Mouse (Mus musculus) MEL (cell line): ENCODE data around the gene D6Ertd527e. TPM values are rescaled to one million over a fixed set of nuclear protein-coding genes. Genes with fewer than 3 reads are reported as not detected.

Source experiments
- DNase-seq: peaks from one replicate; pipeline ENCODE4 v3.0.0; 2011; ENCODE audit warnings: low read depth, low spot score
- H3K27ac ChIP-seq: 2 replicates; pipeline ENCODE4 v1.5.1; 2012; ENCODE audit warnings: low read depth, mild to moderate bottlenecking, control low read depth, low read length, moderate library complexity; ENCODE audit not compliant: control insufficient read depth
- H3K27me3 ChIP-seq, 2 experiments: fragments of 150-350 bp in 1 of 2; sonication (generic) in 1 of 2; 2 replicates each; pipeline ENCODE4 v1.6.1; 2012; ENCODE audit warnings: low read length in 2 of 2, mild to moderate bottlenecking in 2 of 2, improper control_type of control experiment in 1 of 2, moderate library complexity in 1 of 2; ENCODE audit not compliant: insufficient read depth in 2 of 2, control insufficient read depth in 1 of 2
- H3K36me3 ChIP-seq, 2 experiments: 2 replicates each; pipeline ENCODE4 v1.6.1; 2012 to 2014; ENCODE audit warnings: low read length in 2 of 2, improper control_type of control experiment in 1 of 2, inconsistent platforms in 1 of 2, mild to moderate bottlenecking in 1 of 2; ENCODE audit not compliant: insufficient read depth in 2 of 2, control insufficient read depth in 1 of 2
- H3K4me1 ChIP-seq, 2 experiments: fragments of 150-350 bp in 1 of 2; sonication (generic) in 1 of 2; 2 replicates each; pipeline ENCODE4 v1.6.1; 2012; ENCODE audit warnings: low read length in 2 of 2, improper control_type of control experiment in 1 of 2, mild to moderate bottlenecking in 1 of 2; ENCODE audit not compliant: insufficient read depth in 2 of 2, control insufficient read depth in 1 of 2
- H3K4me3 ChIP-seq, 2 experiments: fragments of 150-350 bp in 1 of 2; sonication (generic) in 1 of 2; 2 replicates each; pipeline ENCODE4 v1.5.1; 2012; ENCODE audit warnings: low read depth in 2 of 2, low read length in 2 of 2, mild to moderate bottlenecking in 2 of 2, moderate library complexity in 2 of 2, control low read depth in 1 of 2, improper control_type of control experiment in 1 of 2; ENCODE audit not compliant: control insufficient read depth in 1 of 2, insufficient read depth in 1 of 2
- H3K79me2 ChIP-seq: 2 replicates; pipeline ENCODE4 v1.6.1; 2012; ENCODE audit warnings: mild to moderate bottlenecking, low read length, moderate library complexity; ENCODE audit not compliant: control insufficient read depth, poor library complexity, insufficient read depth
- H3K9ac ChIP-seq: 2 replicates; pipeline ENCODE4 v1.6.1; 2012; ENCODE audit warnings: low read depth, mild to moderate bottlenecking, control low read depth, low read length, moderate library complexity; ENCODE audit not compliant: control insufficient read depth, poor library complexity, severe bottlenecking
- H3K9me3 ChIP-seq: fragments of 150-350 bp; sonication (generic); replicated peaks from 2 replicates; pipeline ENCODE4 v1.6.1; 2012; ENCODE audit warnings: mild to moderate bottlenecking, low read length, improper control_type of control experiment, moderate library complexity; ENCODE audit not compliant: insufficient read depth
- BHLHE40 ChIP-seq: IDR thresholded peaks from 2 replicates; pipeline ENCODE4 v1.6.1; 2012; ENCODE audit warnings: low read depth, mild to moderate bottlenecking, inconsistent platforms, low read length, improper control_type of control experiment, borderline replicate concordance
- CHD1 ChIP-seq: IDR thresholded peaks from 2 replicates; pipeline ENCODE4 v1.6.1; 2012; ENCODE audit warnings: low read depth, mild to moderate bottlenecking, inconsistent platforms, low read length, improper control_type of control experiment
- CTCF ChIP-seq, 3 experiments: IDR thresholded peaks in 2 of 3; conservative IDR thresholded peaks in 1 of 3; 2 replicates each; pipeline ENCODE4 v1.5.1; 2011 to 2012; ENCODE audit warnings: low read length in 3 of 3, low read depth in 2 of 3, mild to moderate bottlenecking in 2 of 3, improper control_type of control experiment in 1 of 3, inconsistent platforms in 1 of 3, mixed read lengths in 1 of 3, moderate library complexity in 1 of 3; ENCODE audit not compliant: control insufficient read depth in 1 of 3, insufficient read depth in 1 of 3, poor library complexity in 1 of 3, severe bottlenecking in 1 of 3
- E2F4 ChIP-seq: IDR thresholded peaks from 2 replicates; pipeline ENCODE4 v1.6.1; 2011; ENCODE audit warnings: low read depth, low read length, improper control_type of control experiment, borderline replicate concordance
- ELF1 ChIP-seq: IDR thresholded peaks from 2 replicates; pipeline ENCODE4 v1.6.1; 2014; ENCODE audit warnings: low read depth, mild to moderate bottlenecking, inconsistent platforms, low read length, improper control_type of control experiment, moderate library complexity
- EP300 ChIP-seq, 2 experiments: IDR thresholded peaks; 2 replicates each; pipeline ENCODE4 v1.6.1; 2011; ENCODE audit warnings: improper control_type of control experiment in 2 of 2, low read length in 2 of 2, low read depth in 1 of 2, mild to moderate bottlenecking in 1 of 2
- ETS1 ChIP-seq: IDR thresholded peaks from 2 replicates; pipeline ENCODE4 v1.6.1; 2012; ENCODE audit warnings: low read depth, mild to moderate bottlenecking, inconsistent platforms, low read length, improper control_type of control experiment, moderate library complexity
- GABPA ChIP-seq: IDR thresholded peaks from 2 replicates; pipeline ENCODE4 v1.6.1; 2012; ENCODE audit warnings: low read depth, mild to moderate bottlenecking, inconsistent platforms, low read length, improper control_type of control experiment, moderate library complexity
- HCFC1 ChIP-seq: IDR thresholded peaks from 2 replicates; pipeline ENCODE4 v1.6.1; 2012; ENCODE audit warnings: low read depth, mild to moderate bottlenecking, inconsistent platforms, low read length, improper control_type of control experiment, moderate library complexity
- JUND ChIP-seq: IDR thresholded peaks from 2 replicates; pipeline ENCODE4 v1.6.1; 2011; ENCODE audit warnings: low read depth, mild to moderate bottlenecking, improper control_type of control experiment, low read length
- MAFK ChIP-seq: IDR thresholded peaks from 2 replicates; pipeline ENCODE4 v1.6.1; 2011; ENCODE audit warnings: low read depth, mild to moderate bottlenecking, low read length, improper control_type of control experiment, borderline replicate concordance
- MAX ChIP-seq: IDR thresholded peaks from 2 replicates; pipeline ENCODE4 v1.6.1; 2011; ENCODE audit warnings: low read length, improper control_type of control experiment
- MAZ ChIP-seq: IDR thresholded peaks from 2 replicates; pipeline ENCODE4 v1.6.1; 2012; ENCODE audit warnings: low read depth, mild to moderate bottlenecking, inconsistent platforms, low read length, improper control_type of control experiment
- MYB ChIP-seq: IDR thresholded peaks from 2 replicates; pipeline ENCODE4 v1.6.1; 2011; ENCODE audit warnings: mild to moderate bottlenecking, low read depth, low read length, improper control_type of control experiment
- MYC ChIP-seq: IDR thresholded peaks from 2 replicates; pipeline ENCODE4 v1.6.1; 2011; ENCODE audit warnings: low read depth, mild to moderate bottlenecking, low read length, improper control_type of control experiment, moderate library complexity
- NELFE ChIP-seq: IDR thresholded peaks from 2 replicates; pipeline ENCODE4 v1.6.1; 2011; ENCODE audit warnings: low read depth, low read length, improper control_type of control experiment
- NRF1 ChIP-seq: IDR thresholded peaks from 2 replicates; pipeline ENCODE4 v1.6.1; 2014; ENCODE audit warnings: low read depth, mild to moderate bottlenecking, inconsistent platforms, low read length, improper control_type of control experiment, moderate library complexity; ENCODE audit not compliant: poor library complexity, insufficient read depth, severe bottlenecking
- POLR2A ChIP-seq, 2 experiments: IDR thresholded peaks; 2 replicates each; pipeline ENCODE4 v1.6.1; 2011 to 2012; ENCODE audit warnings: low read length in 2 of 2, mild to moderate bottlenecking in 2 of 2, control low read depth in 1 of 2, improper control_type of control experiment in 1 of 2, low read depth in 1 of 2, moderate library complexity in 1 of 2; ENCODE audit not compliant: control insufficient read depth in 1 of 2, insufficient read depth in 1 of 2, poor library complexity in 1 of 2
- POLR2AphosphoS2 ChIP-seq: IDR thresholded peaks from 2 replicates; pipeline ENCODE4 v1.6.1; 2011; ENCODE audit warnings: low read length, improper control_type of control experiment
- POLR2AphosphoS5 ChIP-seq: IDR thresholded peaks from 2 replicates; pipeline ENCODE4 v1.6.1; 2012; ENCODE audit warnings: low read depth, borderline replicate concordance, mild to moderate bottlenecking, inconsistent platforms, low read length, moderate library complexity, mixed read lengths
- RAD21 ChIP-seq: IDR thresholded peaks from 2 replicates; pipeline ENCODE4 v1.6.1; 2011; ENCODE audit warnings: mild to moderate bottlenecking, low read depth, low read length, improper control_type of control experiment
- RCOR1 ChIP-seq: IDR thresholded peaks from 2 replicates; pipeline ENCODE4 v1.6.1; 2012; ENCODE audit warnings: low read depth, mild to moderate bottlenecking, inconsistent platforms, low read length, improper control_type of control experiment
- SMC3 ChIP-seq: IDR thresholded peaks from 2 replicates; pipeline ENCODE4 v1.6.1; 2011; ENCODE audit warnings: low read depth, low read length, improper control_type of control experiment
- TBP ChIP-seq: IDR thresholded peaks from 2 replicates; pipeline ENCODE4 v1.8.0; 2011; ENCODE audit warnings: low read depth, low read length, improper control_type of control experiment
- TCF12 ChIP-seq: IDR thresholded peaks from 2 replicates; pipeline ENCODE4 v1.6.1; 2014; ENCODE audit warnings: low read depth, mild to moderate bottlenecking, inconsistent platforms, low read length, improper control_type of control experiment, moderate library complexity
- UBTF ChIP-seq: IDR thresholded peaks from 2 replicates; pipeline ENCODE4 v1.6.1; 2012; ENCODE audit warnings: low read depth, mild to moderate bottlenecking, inconsistent platforms, low read length, improper control_type of control experiment, moderate library complexity, borderline replicate concordance; ENCODE audit not compliant: insufficient read depth
- USF1 ChIP-seq: IDR thresholded peaks from 2 replicates; pipeline ENCODE4 v1.6.1; 2014; ENCODE audit warnings: low read depth, mild to moderate bottlenecking, inconsistent platforms, low read length, improper control_type of control experiment, moderate library complexity
- USF2 ChIP-seq, 2 experiments: IDR thresholded peaks; 2 replicates each; pipeline ENCODE4 v1.6.1; 2011 to 2012; ENCODE audit warnings: improper control_type of control experiment in 2 of 2, low read length in 2 of 2, borderline replicate concordance in 1 of 2, inconsistent platforms in 1 of 2, low read depth in 1 of 2, mild to moderate bottlenecking in 1 of 2; ENCODE audit not compliant: insufficient read depth in 1 of 2
- ZC3H11A ChIP-seq: IDR thresholded peaks from 2 replicates; pipeline ENCODE4 v1.6.1; 2012; ENCODE audit warnings: low read depth, mild to moderate bottlenecking, inconsistent platforms, low read length, improper control_type of control experiment
- ZKSCAN1 ChIP-seq: IDR thresholded peaks from 2 replicates; pipeline ENCODE4 v1.6.1; 2012; ENCODE audit warnings: low read depth, mild to moderate bottlenecking, inconsistent platforms, low read length, improper control_type of control experiment, moderate library complexity
- polyA plus RNA-seq, 2 experiments: library from polyadenylated mRNA; stranded (reverse) in 1 of 2; unstranded in 1 of 2; fragments of >175 nt in 1 of 2; fragments of >200 nt in 1 of 2; gene quantifications; 2 replicates each; pipeline versions ENCODE4 v1.2.1 to v1.2.4; 2012; ENCODE audit warnings: low replicate concordance in 2 of 2, low read depth in 1 of 2; ENCODE audit not compliant: insufficient read length in 2 of 2, insufficient read depth in 1 of 2, missing spikeins in 1 of 2
- total RNA-seq: library from RNA; depleted of rRNA; stranded (reverse); fragments of 300-350 nt; gene quantifications from 2 replicates; pipeline ENCODE4 v1.2.3, GENCODE M21; 2012

The D6Ertd527e gene
- total and polyA plus RNA-seq, 3 experiments: 0.06 TPM; not detected in 2

DNA sequence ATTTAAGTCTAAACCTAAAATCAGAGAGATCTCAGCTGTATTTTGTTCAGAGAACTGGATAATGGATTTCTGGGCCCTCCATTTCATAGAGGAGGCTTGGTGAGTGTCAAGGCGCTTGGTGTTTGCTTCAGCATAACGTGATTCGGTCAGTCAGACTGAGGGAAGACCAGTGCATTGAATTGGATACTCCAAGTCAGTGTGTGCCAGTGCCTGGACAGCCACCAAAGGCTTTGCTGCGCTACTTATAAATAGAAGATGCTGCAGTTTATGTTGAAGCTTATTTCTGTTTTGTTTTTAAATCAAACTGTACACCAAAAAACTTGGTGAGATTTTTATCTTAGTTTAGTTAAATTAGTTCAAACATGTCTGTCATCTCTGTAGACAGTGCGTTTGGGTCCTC is 16.2 kb upstream of the D6Ertd527e start:
- TF ChIP-seq TBP: no peak
- TF ChIP-seq E2F4: no peak
- no peak for TF ChIP-seq MAX
- TF ChIP-seq RAD21: no peak
- no peak for TF ChIP-seq NELFE
- no peak for TF ChIP-seq POLR2AphosphoS5
- TF ChIP-seq POLR2A (IDR thresholded peaks at IDR 0.05; ENCODE audit: control insufficient read depth in 1 of 2, insufficient read depth in 1 of 2, low read depth in 1 of 2, low read length in 2 of 2, poor library complexity in 1 of 2): no peak
- TF ChIP-seq POLR2AphosphoS2: no peak
- no peak for TF ChIP-seq RCOR1
- TF ChIP-seq ELF1: no peak
- TF ChIP-seq USF2 (IDR thresholded peaks at IDR 0.05; ENCODE audit: borderline replicate concordance in 1 of 2, insufficient read depth in 1 of 2, low read depth in 1 of 2, low read length in 2 of 2): no peak
- no peak for TF ChIP-seq TCF12
- no peak for TF ChIP-seq CHD1
- TF ChIP-seq SMC3: no peak
- peaks cover 27 to 38% of the 10 kb centered on the region in 2 experiments for H3K36me3 ChIP-seq
- H3K9ac ChIP-seq: no peak overlapping the region
- H3K79me2 ChIP-seq: no peaks in the 10 kb centered on the region
- H3K4me3 ChIP-seq: no peak overlapping the region
- no peaks in the 10 kb centered on the region for H3K9me3 ChIP-seq
- peaks cover 19 to 22% of the 10 kb centered on the region in 2 experiments for H3K4me1 ChIP-seq
- no peak overlapping the region for H3K27ac ChIP-seq
- DNase-seq: no peak
- H3K27me3 ChIP-seq: no peaks in the 10 kb centered on the region

DNA sequence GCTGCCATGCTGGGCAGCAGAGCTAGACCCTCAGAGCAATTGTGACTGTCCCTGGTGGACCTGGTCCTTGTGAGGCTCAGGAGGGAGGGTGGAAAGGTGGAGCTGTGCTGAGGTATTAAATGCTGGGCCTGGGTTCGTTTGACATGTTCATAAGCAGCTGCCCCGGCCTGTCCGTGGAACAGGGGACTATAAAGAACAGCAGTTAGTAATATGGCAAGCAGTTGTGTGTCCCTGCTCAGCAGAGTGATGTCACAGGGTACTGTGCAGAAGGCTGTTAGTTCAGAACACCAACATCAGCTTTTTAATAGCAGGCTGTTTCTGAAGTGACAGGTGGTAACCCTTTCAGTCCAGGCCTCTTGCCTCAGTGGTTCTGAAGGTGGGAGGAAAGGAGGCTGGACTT is 13.7 kb upstream of the D6Ertd527e start:
- Histone ChIP-seq H3K4me1 (no peaks in the 10 kb centered on the region), H3K9me3 (no peaks in the 10 kb centered on the region), H3K36me3 (peaks cover 5 to 29% of the 10 kb centered on the region in 2 experiments; a peak in 3 of 4 replicates), H3K9ac (no peak overlapping the region), H3K4me3 (no peak overlapping the region), H3K27ac (no peak overlapping the region), H3K27me3 (no peaks in the 10 kb centered on the region), H3K79me2 (no peaks in the 10 kb centered on the region)
- no peak for DNase-seq
- no peak for TF ChIP-seq TBP
- TF ChIP-seq MAZ: no peak
- TF ChIP-seq HCFC1: no peak
- TF ChIP-seq JUND: no peak
- TF ChIP-seq MYB: no peak
- no peak for TF ChIP-seq TCF12
- no peak for TF ChIP-seq POLR2AphosphoS5
- TF ChIP-seq ZC3H11A: no peak
- TF ChIP-seq ETS1: no peak
- no peak for TF ChIP-seq GABPA
- no peak for TF ChIP-seq RAD21
- TF ChIP-seq MAFK: no peak
- TF ChIP-seq CTCF (IDR thresholded peaks at IDR 0.05 in 2 of 3, conservative IDR thresholded peaks at IDR 0.05 in 1 of 3; ENCODE audit: control insufficient read depth in 1 of 3, insufficient read depth in 1 of 3, low read depth in 2 of 3, low read length in 3 of 3, poor library complexity in 1 of 3, severe bottlenecking in 1 of 3): no peak
- no peak for TF ChIP-seq BHLHE40
- TF ChIP-seq EP300 (IDR thresholded peaks at IDR 0.05; ENCODE audit: low read depth in 1 of 2, low read length in 2 of 2): no peak
- TF ChIP-seq USF1: no peak
- no peak for TF ChIP-seq ZKSCAN1
- no peak for TF ChIP-seq MYC
- no peak for TF ChIP-seq UBTF
- TF ChIP-seq NRF1: no peak
